Mouse (Mus musculus) olfactory bulb, adult 2 months (tissue): ENCODE measurements around the gene Snapc5.

ENCODE experiments used
- CTCF ChIP-seq: fragments of 200-500 bp; IDR thresholded peaks from 2 replicates; pipeline ENCODE4 v1.5.1; 2012; ENCODE audit warnings: low read depth, mild to moderate bottlenecking, low read length, moderate library complexity; ENCODE audit not compliant: insufficient read depth
- POLR2A ChIP-seq: fragments of 200-500 bp; IDR thresholded peaks from 2 replicates; pipeline ENCODE4 v1.6.1; 2012; ENCODE audit warnings: mild to moderate bottlenecking, low read depth, low read length, moderate library complexity; ENCODE audit not compliant: insufficient read depth

- no peak for TF ChIP-seq CTCF
- TF ChIP-seq POLR2A: no peak
Measured at GRCm38 (mm10) chr9:64216641-64217040, 37.6 kb downstream of the Snapc5 start.
